Mouse (Mus musculus) bone marrow, adult 2 months (tissue): ENCODE results near the gene Prtg.

Experiments
- CTCF ChIP-seq: fragments of 200-500 bp; IDR thresholded peaks from 2 replicates; pipeline ENCODE4 v1.5.1; 2011; ENCODE audit warnings: low read length, control low read depth; ENCODE audit not compliant: control insufficient read depth, insufficient read depth
- POLR2A ChIP-seq: fragments of 200-500 bp; IDR thresholded peaks from 2 replicates; pipeline ENCODE4 v1.6.1; 2011; ENCODE audit warnings: low read depth, mild to moderate bottlenecking, control low read depth, low read length, borderline replicate concordance; ENCODE audit not compliant: control insufficient read depth

GRCm38 (mm10) chr9:72809077-72809476 lies 2.4 kb downstream of the Prtg start:
- no peak for TF ChIP-seq POLR2A
- TF ChIP-seq CTCF, result no peak
